Mouse (Mus musculus) midbrain, embryonic 12.5 days (tissue): ENCODE measurements around the gene Arhgap8. TPM values are rescaled to one million over a fixed set of nuclear protein-coding genes. Genes with fewer than 3 reads are reported as not detected.

ENCODE experiments used
- ATAC-seq: fragments of 200-750 bp; cut with Nextera tagmentation; 2 replicates; pipeline ENCODE4 v1.8.0; 2017; ENCODE audit warnings: low read depth, moderate TSS enrichment, moderate library complexity; ENCODE audit not compliant: low FRiP score
- H3K27ac ChIP-seq: fragments of 300-500 bp; sonication (generic); replicated peaks from 2 replicates; pipeline ENCODE4 v1.5.1; 2016; ENCODE audit warnings: mild to moderate bottlenecking
- H3K27me3 ChIP-seq: fragments of 300-500 bp; sonication (generic); 2 replicates; pipeline ENCODE4 v1.6.1; 2016; ENCODE audit warnings: mild to moderate bottlenecking
- H3K36me3 ChIP-seq: fragments of 300-500 bp; sonication (generic); 2 replicates; pipeline ENCODE4 v1.6.1; 2016
- H3K4me1 ChIP-seq: fragments of 300-500 bp; sonication (generic); 2 replicates; pipeline ENCODE4 v1.6.1; 2016
- H3K4me2 ChIP-seq: fragments of 300-500 bp; sonication (generic); replicated peaks from 2 replicates; pipeline ENCODE4 v1.6.1; 2016; ENCODE audit warnings: mild to moderate bottlenecking, moderate library complexity
- H3K4me3 ChIP-seq: fragments of 300-500 bp; sonication (generic); 2 replicates; pipeline ENCODE4 v1.5.1; 2016; ENCODE audit warnings: mild to moderate bottlenecking
- H3K9ac ChIP-seq: fragments of 300-500 bp; sonication (generic); replicated peaks from 2 replicates; pipeline ENCODE4 v1.6.1; 2016; ENCODE audit warnings: mild to moderate bottlenecking, moderate library complexity
- H3K9me3 ChIP-seq: fragments of 300-500 bp; sonication (generic); 2 replicates; pipeline ENCODE4 v1.6.1; 2016; ENCODE audit warnings: mild to moderate bottlenecking
- WGBS: fragments of 180-500 bp; shearing (Covaris S2); methylation state at CpG from one replicate; pipeline ENCODE4 v1.1.7; 2016; 5-methylcytosine and 5-hydroxymethylcytosine counted together
- polyA plus RNA-seq: library from polyadenylated mRNA; unstranded; fragments of >200 nt; fragmentation: Nextera tagmentation; extraction: Ambion mirVana; gene quantifications from 2 replicates; pipeline ENCODE4 v1.2.1, GENCODE M21; 2016

Arhgap8 gene
- polyA plus RNA-seq, 1 experiment from 2014 or later = 1.4 TPM

- Histone ChIP-seq H3K4me3 (no peak overlapping the region), H3K27me3 (peaks cover 6% of the 10 kb centered on the region), H3K27ac (no peak overlapping the region), H3K9me3 (no peaks in the 10 kb centered on the region), H3K9ac (no peak overlapping the region), H3K36me3 (no peaks in the 10 kb centered on the region), H3K4me1 (peaks cover 18% of the 10 kb centered on the region), H3K4me2 (no peak overlapping the region)
- WGBS = 81% methylated on average over 21 of the region's 21 CpGs
- ATAC-seq = 0 out of 2 replicates have a peak, but pooled peaks have one; percentile 27
Measured at GRCm38 (mm10) chr15:84772191-84773111, 52.6 kb downstream of the Arhgap8 start.

DNA sequence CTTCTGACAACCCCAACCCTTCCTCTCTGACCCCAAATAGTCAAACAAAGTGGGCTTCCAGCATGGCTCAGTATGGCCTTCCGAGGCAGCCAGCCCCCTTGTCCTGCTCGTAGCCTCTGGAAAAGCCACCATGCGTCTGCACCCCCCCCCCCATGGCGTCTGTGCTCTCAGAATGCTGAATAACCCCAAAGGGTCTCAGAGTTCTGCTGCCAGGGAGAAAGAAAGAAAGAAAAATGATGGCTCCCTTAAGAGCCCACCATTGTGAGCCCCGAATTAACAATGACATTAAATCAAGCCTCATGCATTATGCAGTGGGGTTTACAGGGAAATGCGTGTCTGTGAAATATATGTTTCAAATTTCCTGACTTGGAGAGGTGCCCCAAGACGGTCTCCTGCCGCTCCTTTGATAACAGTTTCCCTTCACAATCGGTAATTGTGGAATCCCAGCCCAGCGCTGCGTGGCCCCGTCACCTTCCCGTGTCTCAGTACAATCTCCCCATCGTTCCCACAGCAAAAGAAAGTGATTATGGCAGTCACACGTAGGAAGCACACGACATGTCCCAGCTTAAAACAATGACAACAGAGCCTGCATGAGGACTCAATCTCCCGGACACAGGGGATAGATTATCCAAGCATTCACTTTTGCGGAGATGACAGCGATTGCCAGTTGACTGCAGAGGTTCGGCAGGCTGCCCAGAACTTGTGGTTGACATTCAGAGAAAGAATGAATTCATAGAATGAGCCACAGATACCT, 55.7 kb downstream of the Arhgap8 start:
- Histone ChIP-seq H3K4me1 (peaks cover 22% of the 10 kb centered on the region), H3K4me3 (no peak overlapping the region), H3K4me2 (peak overlapping the region; percentile 42), H3K36me3 (no peaks in the 10 kb centered on the region), H3K9ac (0 out of 2 replicates have a peak overlapping the region, but pooled peaks have one; percentile 25), H3K27ac (peak overlapping the region; percentile 71), H3K27me3 (peaks cover 6% of the 10 kb centered on the region), H3K9me3 (no peaks in the 10 kb centered on the region)
- 19% methylated on average over 20 of the region's 20 CpGs for WGBS
- peak; percentile 47; the same call in 1 of the 2 replicates for ATAC-seq

- Histone ChIP-seq H3K27me3 (peaks cover 4% of the 10 kb centered on the region; the same call in 1 of the 2 replicates), H3K36me3 (no peaks in the 10 kb centered on the region), H3K9me3 (no peaks in the 10 kb centered on the region), H3K4me3 (no peak overlapping the region), H3K4me2 (no peak overlapping the region), H3K9ac (no peak overlapping the region), H3K4me1 (peaks cover 22% of the 10 kb centered on the region), H3K27ac (no peak overlapping the region)
- ATAC-seq = no peak
- WGBS = 47% methylated on average over 5 of the region's 5 CpGs
Measured at GRCm38 (mm10) chr15:84778587-84778986, 58.7 kb downstream of the Arhgap8 start.

DNA sequence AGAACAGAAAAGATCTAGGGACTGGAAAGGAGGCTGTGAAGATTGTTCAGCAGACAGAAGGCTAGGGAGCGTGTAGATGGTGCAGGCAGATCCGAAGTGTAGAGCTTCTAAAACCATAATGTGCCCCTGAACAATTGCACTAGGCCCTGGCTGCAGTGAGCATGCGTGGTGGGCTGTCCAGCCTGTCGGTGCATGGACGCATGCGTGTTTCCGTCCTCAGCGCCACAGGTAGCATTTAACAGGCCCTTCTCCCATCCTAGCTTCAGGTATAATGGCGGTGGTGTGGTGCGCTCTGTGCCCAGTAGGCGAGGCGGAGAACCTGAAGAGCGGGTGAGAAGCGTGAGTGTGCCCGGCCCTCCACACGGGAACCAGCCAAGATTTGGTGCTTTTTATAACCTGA, 65.0 kb downstream of the Arhgap8 start:
- no peaks in the 10 kb centered on the region for H3K9me3 ChIP-seq
- no peaks in the 10 kb centered on the region; the same call in 1 of the 2 replicates for H3K27me3 ChIP-seq
- no peak overlapping the region for H3K9ac ChIP-seq
- no peak overlapping the region for H3K4me2 ChIP-seq
- ATAC-seq = no peak
- 96% methylated on average over 16 of the region's 16 CpGs for WGBS
- H3K36me3 ChIP-seq = peaks cover 56% of the 10 kb centered on the region
- no peak overlapping the region for H3K4me3 ChIP-seq
- H3K4me1 ChIP-seq = no peaks in the 10 kb centered on the region
- H3K27ac ChIP-seq = no peak overlapping the region

GRCm38 (mm10) chr15:84787161-84787560, 67.3 kb downstream of the Arhgap8 start:
- H3K27me3 ChIP-seq = no peaks in the 10 kb centered on the region; the same call in 1 of the 2 replicates
- no peak for ATAC-seq
- H3K9ac ChIP-seq = no peak overlapping the region
- peaks cover 80% of the 10 kb centered on the region for H3K36me3 ChIP-seq
- no peaks in the 10 kb centered on the region for H3K9me3 ChIP-seq
- no peak overlapping the region for H3K27ac ChIP-seq
- H3K4me3 ChIP-seq = no peak overlapping the region
- no peak overlapping the region for H3K4me2 ChIP-seq
- whole genome bisulfite sequencing = 66% methylated on average over 10 of the region's 10 CpGs
- H3K4me1 ChIP-seq = no peaks in the 10 kb centered on the region

GRCm38 (mm10) chr15:84793649-84794048, 73.8 kb downstream of the Arhgap8 start:
- Histone ChIP-seq H3K36me3 (peaks cover 94% of the 10 kb centered on the region), H3K4me2 (no peak overlapping the region), H3K27me3 (no peaks in the 10 kb centered on the region), H3K9me3 (no peaks in the 10 kb centered on the region), H3K4me1 (no peaks in the 10 kb centered on the region), H3K27ac (no peak overlapping the region), H3K4me3 (no peak overlapping the region), H3K9ac (no peak overlapping the region)
- ATAC-seq = no peak
- WGBS = 81% methylated on average over 5 of the region's 5 CpGs

DNA sequence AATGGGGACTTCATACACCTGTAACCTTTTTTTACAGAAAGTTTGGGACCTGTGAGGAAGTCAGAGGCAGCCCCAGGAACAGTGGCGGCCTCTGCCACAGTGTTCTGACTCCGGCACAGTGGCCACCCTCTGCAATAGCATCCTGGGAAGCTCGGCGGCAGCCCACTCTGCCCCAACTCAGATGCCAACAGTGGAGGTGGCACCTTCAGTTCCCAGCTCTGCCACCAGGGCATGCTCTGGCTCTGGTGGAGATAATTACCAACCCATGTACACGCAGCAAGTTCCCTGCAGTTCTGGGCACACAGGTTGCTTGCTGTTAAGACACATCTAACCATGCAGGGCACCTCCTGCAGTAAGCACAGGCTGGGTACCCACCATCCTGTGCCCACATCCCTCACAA, 80.3 kb downstream of the Arhgap8 start:
- Histone ChIP-seq H3K4me2 (no peak overlapping the region), H3K27me3 (no peaks in the 10 kb centered on the region), H3K36me3 (peaks cover 97% of the 10 kb centered on the region), H3K4me3 (no peak overlapping the region), H3K4me1 (no peaks in the 10 kb centered on the region), H3K9ac (no peak overlapping the region), H3K27ac (no peak overlapping the region), H3K9me3 (no peaks in the 10 kb centered on the region)
- WGBS = 90% methylated on average over 5 of the region's 5 CpGs
- no peak for ATAC-seq

GRCm38 (mm10) chr15:84803685-84804084, 83.8 kb downstream of the Arhgap8 start:
- no peaks in the 10 kb centered on the region for H3K4me1 ChIP-seq
- no peaks in the 10 kb centered on the region for H3K9me3 ChIP-seq
- H3K36me3 ChIP-seq = peaks cover 97% of the 10 kb centered on the region
- no peaks in the 10 kb centered on the region for H3K27me3 ChIP-seq
- 58% methylated on average over 3 of the region's 3 CpGs for WGBS
- no peak overlapping the region for H3K9ac ChIP-seq
- ATAC-seq = no peak
- H3K4me3 ChIP-seq = no peak overlapping the region
- no peak overlapping the region for H3K27ac ChIP-seq
- H3K4me2 ChIP-seq = no peak overlapping the region

GRCm38 (mm10) chr15:84809275-84809952, 89.6 kb downstream of the Arhgap8 start:
- Histone ChIP-seq H3K4me2 (no peak overlapping the region), H3K4me1 (peaks cover 16% of the 10 kb centered on the region), H3K27me3 (no peaks in the 10 kb centered on the region), H3K27ac (no peak overlapping the region), H3K9me3 (no peaks in the 10 kb centered on the region), H3K9ac (no peak overlapping the region), H3K36me3 (peaks cover 40% of the 10 kb centered on the region), H3K4me3 (no peak overlapping the region)
- ATAC-seq = no peak
- WGBS = 85% methylated on average over 21 of the region's 21 CpGs

- peaks cover 33% of the 10 kb centered on the region for H3K4me1 ChIP-seq
- peaks cover 23% of the 10 kb centered on the region for H3K36me3 ChIP-seq
- no peak overlapping the region for H3K9ac ChIP-seq
- no peak overlapping the region for H3K4me3 ChIP-seq
- 75% methylated on average over 5 of the region's 5 CpGs for whole genome bisulfite sequencing
- H3K27me3 ChIP-seq = no peaks in the 10 kb centered on the region
- no peak for ATAC-seq
- H3K4me2 ChIP-seq = no peak overlapping the region
- H3K27ac ChIP-seq = no peak overlapping the region
- no peaks in the 10 kb centered on the region for H3K9me3 ChIP-seq
Measured at GRCm38 (mm10) chr15:84811126-84811525, 91.3 kb downstream of the Arhgap8 start.

DNA sequence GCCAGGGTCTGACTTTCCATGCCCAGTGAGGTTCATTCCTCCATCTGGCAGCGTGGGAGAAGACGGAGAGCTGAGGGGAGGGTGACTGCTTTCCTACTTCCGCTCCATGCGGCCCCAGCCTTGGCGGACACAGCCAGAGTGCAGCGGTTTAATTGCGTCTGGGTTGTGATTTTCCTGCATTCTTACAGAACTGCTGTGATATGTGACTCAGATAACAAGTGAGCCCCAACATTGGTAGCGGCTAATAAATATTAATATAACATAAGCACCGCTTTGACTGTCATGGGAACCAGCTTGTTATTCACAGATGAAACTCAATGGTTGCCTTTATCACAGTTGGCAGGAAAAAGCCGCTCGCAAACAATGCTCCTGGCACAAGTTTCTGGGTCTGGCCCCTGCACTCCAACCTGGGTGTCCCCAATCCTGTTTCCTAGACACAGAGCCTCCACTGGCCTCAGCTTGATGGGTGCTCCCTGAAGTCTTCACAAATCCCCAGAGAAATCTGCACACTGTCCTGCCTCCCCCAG, 93.0 kb downstream of the Arhgap8 start:
- H3K36me3 ChIP-seq = peaks cover 11% of the 10 kb centered on the region
- H3K27me3 ChIP-seq = no peaks in the 10 kb centered on the region
- no peak overlapping the region for H3K4me3 ChIP-seq
- no peak for ATAC-seq
- H3K27ac ChIP-seq = peak overlapping the region; percentile 58
- peaks cover 38% of the 10 kb centered on the region for H3K4me1 ChIP-seq
- no peak overlapping the region for H3K9ac ChIP-seq
- WGBS = 70% methylated on average over 11 of the region's 11 CpGs
- no peaks in the 10 kb centered on the region for H3K9me3 ChIP-seq
- no peak overlapping the region for H3K4me2 ChIP-seq
